Comparison of ENCODE assay signal across 23 mouse cellular contexts in the genomic region with DNA sequence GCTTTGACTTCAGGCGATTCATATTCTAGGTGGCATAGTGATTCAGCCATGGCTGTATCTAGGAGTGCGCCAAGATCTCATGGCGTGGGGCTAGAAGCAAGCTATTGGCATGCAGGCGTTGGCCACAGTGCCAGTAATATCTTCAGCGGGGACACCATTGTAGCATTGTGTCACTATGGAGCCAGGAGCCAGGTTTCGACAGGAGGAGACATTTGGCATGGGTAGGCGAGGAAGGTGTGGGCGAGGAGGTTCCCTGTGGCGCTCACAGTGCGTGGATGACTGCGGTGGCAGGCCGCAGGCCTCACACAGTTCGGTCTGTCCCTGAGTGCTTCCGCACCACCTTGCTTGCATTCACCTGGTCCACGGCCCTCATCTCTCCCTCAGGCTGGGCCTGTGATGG. TPM values are rescaled to one million over a fixed set of nuclear protein-coding genes. Genes with fewer than 3 reads are reported as not detected.
A peak's percentile ranks its signal among the peaks of the same experiment; 100 is the strongest.
DNase-seq lines count a peak whose midpoint lies in the region.
"Had no signal": no experiment of that assay in that cellular context is flagged by ENCODE, and none has a peak within 500 bp of the region (broad histone marks: within the 10 kb centered on the region; RNA-seq: fewer than 3 reads in every experiment).

No protein-coding gene starts in this region.

- H3K4me1 ChIP-seq in limb, embryonic 10.5 days: no peaks in the 10 kb centered on the region
- H3K4me1 ChIP-seq: hindbrain, embryonic 12.5 days; limb, embryonic 12.5 days; midbrain, embryonic 15.5 days; neural tube, embryonic 12.5 days; stomach, embryonic 15.5 days had no signal

- peaks cover 9% of the 10 kb centered on the region; the same call in 1 of the 2 replicates for H3K36me3 ChIP-seq in limb, embryonic 10.5 days
- H3K36me3 ChIP-seq: heart, embryonic 13.5 days; stomach, embryonic 15.5 days had no signal

- no peaks in the 10 kb centered on the region for H3K27me3 ChIP-seq in limb, embryonic 10.5 days (ENCODE audit: low read depth, poor library complexity, severe bottlenecking)
- H3K27me3 ChIP-seq: hindbrain, embryonic 12.5 days; limb, embryonic 12.5 days; midbrain, embryonic 15.5 days; neural tube, embryonic 12.5 days; Patski; stomach, embryonic 15.5 days had no signal

- WGBS in limb, embryonic 10.5 days: 96% methylated on average over 15 of the region's 15 CpGs

- H3K27ac ChIP-seq in limb, embryonic 10.5 days: peak overlapping the region; percentile 39; the same call in 1 of the 2 replicates
- H3K27ac ChIP-seq: heart, embryonic 13.5 days; hindbrain, embryonic 12.5 days; limb, embryonic 12.5 days; macrophage; midbrain, embryonic 15.5 days; neural tube, embryonic 12.5 days; stomach, embryonic 15.5 days had no signal

- DNase-seq in heart, adult 11 months: peak; percentile 79
- DNase-seq in heart, adult 8-10 months (ENCODE audit: low spot score): no peak
- DNase-seq in right cerebral cortex, adult 18-20 months: peak; percentile 29
- no peak for DNase-seq in right cerebral cortex, postnatal 36 days (ENCODE audit: low spot score in 2 of 2)
- DNase-seq in cerebellum, adult 9-10 months: peak; percentile 96
- DNase-seq in limb, embryonic 10.5 days (ENCODE audit: low spot score): no peak
- DNase-seq in B cell, adult 2 months: no peak
- DNase-seq in heart, postnatal 10 days: no peak
- DNase-seq: adrenal gland, adult 8-10 months; gastrocnemius, postnatal 14 days; heart, adult 18-20 months; liver, postnatal 0 days; thymus, adult 18-20 months; thymus, postnatal 36 days had no signal

- no peaks in the 10 kb centered on the region for H3K9me3 ChIP-seq in limb, embryonic 10.5 days (replicated peaks)
- H3K9me3 ChIP-seq: G1E; heart, embryonic 13.5 days; hindbrain, embryonic 12.5 days; limb, embryonic 12.5 days; midbrain, embryonic 15.5 days; neural tube, embryonic 12.5 days; stomach, embryonic 15.5 days had no signal

- no peak overlapping the region for H3K4me3 ChIP-seq in limb, embryonic 10.5 days
- H3K4me3 ChIP-seq: heart, embryonic 13.5 days; hindbrain, embryonic 12.5 days; limb, embryonic 12.5 days; midbrain, embryonic 15.5 days; neural tube, embryonic 12.5 days; stomach, embryonic 15.5 days had no signal

- intact Hi-C loops in heart, postnatal 10 days (cut with DNase I): no loop called here

RNA-seq across cellular contexts. Expression of a gene that starts 27.0 kb away (rescaled TPM):
- total RNA-seq in heart, adult 8-10 months (2022): 1 to 10 TPM; 1.4 to 2.0 (median 1.6) TPM
- polyA plus RNA-seq in limb, embryonic 10.5 days (2016; fragmentation: Nextera tagmentation; extraction: Ambion mirVana): 6.1 and 8.1 TPM in 2 replicates
- total RNA-seq in heart, postnatal 10 days (2021): under 1 TPM; 0.74 to 0.81 TPM
- polyA plus RNA-seq: macrophage had no signal

RNA-seq across cellular contexts. Expression of a gene that starts 27.3 kb away (rescaled TPM):
- 10 to 100 TPM; 31.1 to 38.4 (median 35.6) TPM for total RNA-seq in heart, adult 8-10 months (2022)
- polyA plus RNA-seq in limb, embryonic 10.5 days (2016; fragmentation: Nextera tagmentation; extraction: Ambion mirVana): 150 and 157 TPM in 2 replicates
- total RNA-seq in heart, postnatal 10 days (2021): 10 to 100 TPM; 57.6 to 58.7 TPM

Comparison
In these comparisons a context has a peak if more than half of its experiments do, and no peak if none do; other contexts are left out.
1. DNase-seq: peak in heart, adult 11 months (single experiment), right cerebral cortex, adult 18-20 months (single experiment) and cerebellum, adult 9-10 months (single experiment); none in heart, adult 8-10 months (single experiment), right cerebral cortex, postnatal 36 days (0 of 2), limb, embryonic 10.5 days (single experiment), B cell, adult 2 months (0 of 2) and heart, postnatal 10 days (0 of 2).